In genomic region chr17:47595248-47596161, GRCm38 (mm10) we compare ENCODE assay signal across 8 mouse cellular contexts. TPM values are rescaled to one million over a fixed set of nuclear protein-coding genes. Genes with fewer than 3 reads are reported as not detected.
DNase-seq lines count a peak whose midpoint lies in the region; ATAC-seq lines count a peak whose summit lies in the region.

No protein-coding gene starts in this region.

- peak overlapping the region; percentile 96 for H3K27ac ChIP-seq in intestine, embryonic 15.5 days
- peak overlapping the region; percentile 87 for H3K27ac ChIP-seq in neural tube, embryonic 13.5 days (replicated peaks)

- peak; percentile 70 for DNase-seq in MN1 (ENCODE audit: low spot score)
- DNase-seq in c-Kit-negative CD71-positive TER-119-positive erythroid progenitor cells, embryonic 14.5 days (ENCODE audit: low read depth, low spot score): peak; percentile 80
- DNase-seq in gastrocnemius, postnatal 14 days: peak; percentile 64
- DNase-seq in lung, adult 18-20 months: peak; percentile 72 to 77
- DNase-seq in urinary bladder, postnatal 25 days (ENCODE audit: low spot score): peak; percentile 21
- DNase-seq in layer of hippocampus, adult 9-10 months (ENCODE audit: low spot score): no peak

- peak overlapping the region; percentile 94 for H3K4me3 ChIP-seq in intestine, embryonic 15.5 days (replicated peaks)
- peak overlapping the region; percentile 76 for H3K4me3 ChIP-seq in neural tube, embryonic 13.5 days

- no peaks in the 10 kb centered on the region for H3K27me3 ChIP-seq in intestine, embryonic 15.5 days (replicated peaks)
- H3K27me3 ChIP-seq in neural tube, embryonic 13.5 days: no peaks in the 10 kb centered on the region; the same call in 1 of the 2 replicates

- H3K9ac ChIP-seq in intestine, embryonic 15.5 days: peak overlapping the region; percentile 89
- peak overlapping the region; percentile 81 for H3K9ac ChIP-seq in neural tube, embryonic 13.5 days

- peak; percentile 86 for ATAC-seq in intestine, embryonic 15.5 days
- ATAC-seq in neural tube, embryonic 13.5 days (ENCODE audit: low read depth): peak; percentile 30

- H3K4me1 ChIP-seq in intestine, embryonic 15.5 days (replicated peaks): peaks cover 31% of the 10 kb centered on the region
- H3K4me1 ChIP-seq in neural tube, embryonic 13.5 days (replicated peaks): peaks cover 48% of the 10 kb centered on the region

- H3K4me2 ChIP-seq in intestine, embryonic 15.5 days (replicated peaks): peak overlapping the region; percentile 79
- H3K4me2 ChIP-seq in neural tube, embryonic 13.5 days: peak overlapping the region; percentile 96

- WGBS in intestine, embryonic 15.5 days: under 1% methylated on average over 21 of the region's 21 CpGs
- WGBS in neural tube, embryonic 13.5 days: 2% methylated on average over 21 of the region's 21 CpGs

- no peaks in the 10 kb centered on the region for H3K9me3 ChIP-seq in intestine, embryonic 15.5 days
- H3K9me3 ChIP-seq in neural tube, embryonic 13.5 days: no peaks in the 10 kb centered on the region

- H3K36me3 ChIP-seq in intestine, embryonic 15.5 days: peaks cover 10% of the 10 kb centered on the region
- H3K36me3 ChIP-seq in neural tube, embryonic 13.5 days: peaks cover 23% of the 10 kb centered on the region

- intact Hi-C loops in gastrocnemius, postnatal 14 days (cut with DNase I; ENCODE audit: low total_unique reads): no loop called here

RNA-seq across cellular contexts. Expression of gene Bysl, which starts 15.8 kb away (rescaled TPM):
- 10 to 100 TPM; 12.3 to 14.8 TPM for total RNA-seq in gastrocnemius, postnatal 14 days (2021)
- 20.1 and 22.4 TPM in 2 replicates for polyA plus RNA-seq in intestine, embryonic 15.5 days (2015; fragmentation: Nextera tagmentation; extraction: Ambion mirVana)
- 32.9 and 33.2 TPM in 2 replicates for polyA plus RNA-seq in neural tube, embryonic 13.5 days (2015; fragmentation: Nextera tagmentation; extraction: Ambion mirVana)

RNA-seq across cellular contexts. Expression of gene Med20, which starts 15.9 kb away (rescaled TPM):
- 10 to 100 TPM; 10.3 to 12.6 TPM for total RNA-seq in gastrocnemius, postnatal 14 days (2021)
- 39.8 and 41.2 TPM in 2 replicates for polyA plus RNA-seq in intestine, embryonic 15.5 days (2015; fragmentation: Nextera tagmentation; extraction: Ambion mirVana)
- polyA plus RNA-seq in neural tube, embryonic 13.5 days (2015; fragmentation: Nextera tagmentation; extraction: Ambion mirVana): 38.9 and 39.7 TPM in 2 replicates

RNA-seq across cellular contexts. Expression of gene Gm20517, which starts 15.9 kb away (rescaled TPM):
- 1 to 10 TPM; 1.2 to 1.9 TPM for total RNA-seq in gastrocnemius, postnatal 14 days (2021)
- 0.54 and 0.88 TPM in 2 replicates for polyA plus RNA-seq in intestine, embryonic 15.5 days (2015; fragmentation: Nextera tagmentation; extraction: Ambion mirVana)
- polyA plus RNA-seq in neural tube, embryonic 13.5 days (2015; fragmentation: Nextera tagmentation; extraction: Ambion mirVana): 2.4 and 3.0 TPM in 2 replicates

RNA-seq across cellular contexts. Expression of gene Usp49, which starts 35.0 kb away (rescaled TPM):
- total RNA-seq in gastrocnemius, postnatal 14 days (2021): 1 to 10 TPM; 3.2 to 4.3 TPM
- 5.9 and 6.3 TPM in 2 replicates for polyA plus RNA-seq in intestine, embryonic 15.5 days (2015; fragmentation: Nextera tagmentation; extraction: Ambion mirVana)
- polyA plus RNA-seq in neural tube, embryonic 13.5 days (2015; fragmentation: Nextera tagmentation; extraction: Ambion mirVana): 8.2 and 10.6 TPM in 2 replicates
